Mouse (Mus musculus): ENCODE measurements at regions not wholly inside any gene's neighbourhood (a gene's known extent, or its start where the extent isn't known, plus 50 kb on each side); places are given as distances from the start of the nearest gene placed in this dataset.

DNA sequence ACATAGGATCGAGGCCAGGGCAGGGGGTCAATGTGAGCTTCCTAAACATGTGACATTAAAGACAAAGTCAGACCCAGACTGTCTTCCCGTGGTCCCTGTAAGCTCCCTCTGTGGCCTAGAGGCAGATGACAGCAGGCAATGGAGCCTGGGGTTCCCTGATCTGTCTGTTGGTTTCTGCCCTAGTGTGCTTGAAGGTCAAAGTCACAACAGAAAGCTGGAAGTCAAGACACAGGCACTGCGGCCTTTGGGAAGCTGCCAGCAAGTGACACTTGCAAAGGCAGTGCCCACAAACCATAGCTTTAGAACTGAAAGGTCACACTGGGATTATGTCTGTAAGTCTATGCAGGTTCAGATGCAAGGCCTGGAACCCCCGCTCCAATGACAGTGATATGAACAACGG lies 206.0 kb upstream of the Kit start:
- TF ChIP-seq CTCF (conservative IDR thresholded peaks at IDR 0.05; ENCODE audit: insufficient read depth, insufficient read length, low read depth, low read length) (no peak), POLR2A (IDR thresholded peaks at IDR 0.05; ENCODE audit: low read depth, low read length) (no peak)

Measured in kidney, adult 2 months (tissue).